Mouse (Mus musculus): Measurements from ENCODE around the gene S1pr2. TPM values are rescaled to one million over a fixed set of nuclear protein-coding genes. Genes with fewer than 3 reads are reported as not detected.

Gene S1pr2
- total RNA-seq, 2 experiments from 2014 or later, result 0.17 to 1.5 TPM

GRCm38 (mm10) chr9:20973001-20973681 lies 3.4 kb downstream of the S1pr2 start:
- no peak for ATAC-seq (replicated peaks; ENCODE audit: low FRiP score, poor library complexity, severe bottlenecking)

- ATAC-seq (replicated peaks; ENCODE audit: low FRiP score, poor library complexity, severe bottlenecking), result no peak
Measured at GRCm38 (mm10) chr9:20972141-20972992, 4.2 kb downstream of the S1pr2 start.

- no peak for ATAC-seq (replicated peaks; ENCODE audit: low FRiP score, poor library complexity, severe bottlenecking)
Measured at GRCm38 (mm10) chr9:20971751-20972140, 4.8 kb downstream of the S1pr2 start.

GRCm38 (mm10) chr9:20966747-20967146 lies 9.8 kb downstream of the S1pr2 start:
- ATAC-seq (replicated peaks; ENCODE audit: low FRiP score, poor library complexity, severe bottlenecking), result no peak

- ATAC-seq (replicated peaks; ENCODE audit: low FRiP score, poor library complexity, severe bottlenecking), result no peak
Measured at GRCm38 (mm10) chr9:20966008-20966407, 10.6 kb downstream of the S1pr2 start.

GRCm38 (mm10) chr9:20965606-20966005 lies 11.0 kb downstream of the S1pr2 start:
- ATAC-seq (replicated peaks; ENCODE audit: low FRiP score, poor library complexity, severe bottlenecking), result no peak

- ATAC-seq (replicated peaks; ENCODE audit: low FRiP score, poor library complexity, severe bottlenecking), result no peak
Measured at GRCm38 (mm10) chr9:20961557-20961956, 15.0 kb downstream of the S1pr2 start.

GRCm38 (mm10) chr9:20959430-20959938 lies 17.1 kb downstream of the S1pr2 start, which contains the start of gene Dnmt1:
Dnmt1 (minus strand) TSS chr9:20959888.
- ATAC-seq (replicated peaks; ENCODE audit: low FRiP score, poor library complexity, severe bottlenecking), result no peak

GRCm38 (mm10) chr9:20956989-20957388 lies 19.6 kb downstream of the S1pr2 start:
- ATAC-seq (replicated peaks; ENCODE audit: low FRiP score, poor library complexity, severe bottlenecking), result no peak

GRCm38 (mm10) chr9:20952520-20953227 lies 23.9 kb downstream of the S1pr2 start:
- peak; percentile 95 for ATAC-seq (replicated peaks; ENCODE audit: low FRiP score, poor library complexity, severe bottlenecking)

GRCm38 (mm10) chr9:20951966-20952519 lies 24.5 kb downstream of the S1pr2 start:
- ATAC-seq (replicated peaks; ENCODE audit: low FRiP score, poor library complexity, severe bottlenecking), result 0 out of 2 replicates have a peak, but pooled peaks have one; percentile 9

GRCm38 (mm10) chr9:20951441-20951840 lies 25.1 kb downstream of the S1pr2 start:
- ATAC-seq (replicated peaks; ENCODE audit: low FRiP score, poor library complexity, severe bottlenecking), result no peak

GRCm38 (mm10) chr9:20950419-20950818 lies 26.2 kb downstream of the S1pr2 start:
- no peak for ATAC-seq (replicated peaks; ENCODE audit: low FRiP score, poor library complexity, severe bottlenecking)

- no peak for ATAC-seq (replicated peaks; ENCODE audit: low FRiP score, poor library complexity, severe bottlenecking)
Measured at GRCm38 (mm10) chr9:20946066-20946880, 30.3 kb downstream of the S1pr2 start.

- ATAC-seq (replicated peaks; ENCODE audit: low FRiP score, poor library complexity, severe bottlenecking), result no peak
Measured at GRCm38 (mm10) chr9:20944697-20945370, 31.7 kb downstream of the S1pr2 start.

GRCm38 (mm10) chr9:20943911-20944310 lies 32.7 kb downstream of the S1pr2 start:
- no peak for ATAC-seq (replicated peaks; ENCODE audit: low FRiP score, poor library complexity, severe bottlenecking)

- 0 out of 2 replicates have a peak, but pooled peaks have one; percentile 19 for ATAC-seq (replicated peaks; ENCODE audit: low FRiP score, poor library complexity, severe bottlenecking)
Measured at GRCm38 (mm10) chr9:20943396-20943795, 33.2 kb downstream of the S1pr2 start.

GRCm38 (mm10) chr9:20923258-20923657 lies 53.3 kb downstream of the S1pr2 start:
- ATAC-seq (replicated peaks; ENCODE audit: low FRiP score, poor library complexity, severe bottlenecking), result no peak

All from erythroblast, adult 5-6 weeks (primary cell).